Mouse (Mus musculus): ENCODE data around the gene Slc4a3. TPM values are rescaled to one million over a fixed set of nuclear protein-coding genes. Genes with fewer than 3 reads are reported as not detected.

Slc4a3 gene
- polyA plus RNA-seq, 2 experiments, result 21.5 to 101 TPM

DNA sequence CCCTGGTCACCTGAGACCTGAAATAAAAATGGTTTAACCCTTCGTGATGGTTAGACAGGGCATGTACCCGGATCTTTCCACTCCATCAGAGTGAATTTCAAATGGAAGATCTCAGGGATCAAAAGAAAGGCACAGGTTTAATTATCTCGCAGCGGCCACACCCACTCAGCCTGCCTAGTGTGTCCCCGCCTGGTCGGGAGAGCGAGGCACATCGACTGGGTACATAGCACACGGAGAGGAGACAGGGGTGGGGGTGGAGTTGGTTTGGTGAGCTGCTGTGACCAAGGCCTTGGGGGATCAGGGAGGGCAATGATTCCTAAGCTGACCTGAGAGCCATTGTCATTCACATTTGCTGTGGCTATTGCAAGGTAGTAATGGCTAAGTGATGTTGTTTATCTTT is 48.8 kb downstream of the Slc4a3 start:
- Histone ChIP-seq H3K27ac (replicated peaks; ENCODE audit: low read depth, low read length) (no peak overlapping the region), H3K9me3 (ENCODE audit: control insufficient read depth, low read length) (no peaks in the 10 kb centered on the region), H3K36me3 (ENCODE audit: control insufficient read depth, insufficient read depth, low read length) (no peaks in the 10 kb centered on the region), H3K9ac (ENCODE audit: low read depth, low read length, severe bottlenecking) (no peak overlapping the region), H3K27me3 (ENCODE audit: control insufficient read depth, insufficient read depth, low read length) (no peaks in the 10 kb centered on the region), H3K4me1 (ENCODE audit: control insufficient read depth, insufficient read depth, low read length) (no peaks in the 10 kb centered on the region), H3K4me3 (replicated peaks; ENCODE audit: low read length) (no peak overlapping the region), H3K4me2 (replicated peaks; ENCODE audit: low read depth, low read length, severe bottlenecking) (no peak overlapping the region)
- ATAC-seq (ENCODE audit: low FRiP score, low read depth) (no peak), DNase-seq (ENCODE audit: low spot score) (no peak)
- TF ChIP-seq POLR2A (IDR thresholded peaks at IDR 0.05; ENCODE audit: borderline replicate concordance, extremely low read depth, insufficient read depth, insufficient read length), result no peak
- WGBS, result 41% methylated on average over 9 of the region's 9 CpGs

DNA sequence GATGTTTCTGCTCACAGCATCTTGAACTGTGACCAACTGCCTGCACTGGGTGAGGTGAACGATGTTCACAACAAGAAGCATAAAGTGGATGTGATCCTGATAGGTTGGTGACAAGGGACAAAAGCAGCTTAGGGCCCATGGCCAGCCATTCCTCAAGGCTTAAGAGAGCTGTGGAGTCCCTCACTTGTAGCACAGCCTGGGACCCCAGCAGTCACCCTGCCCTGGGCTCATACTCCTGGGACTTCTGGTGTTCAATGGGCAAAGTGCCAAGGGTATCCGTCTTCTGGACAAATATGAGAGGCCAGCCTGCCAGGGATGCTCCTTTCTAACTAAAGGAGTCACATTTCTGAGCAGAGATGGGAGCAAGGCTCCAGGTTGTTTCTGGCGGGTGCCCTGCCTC is 49.9 kb downstream of the Slc4a3 start:
- Histone ChIP-seq H3K9me3 (ENCODE audit: control insufficient read depth, low read length) (no peaks in the 10 kb centered on the region), H3K27ac (replicated peaks; ENCODE audit: low read depth, low read length) (no peak overlapping the region), H3K27me3 (ENCODE audit: control insufficient read depth, insufficient read depth, low read length) (no peaks in the 10 kb centered on the region), H3K4me1 (ENCODE audit: control insufficient read depth, insufficient read depth, low read length) (no peaks in the 10 kb centered on the region), H3K9ac (ENCODE audit: low read depth, low read length, severe bottlenecking) (no peak overlapping the region), H3K36me3 (ENCODE audit: control insufficient read depth, insufficient read depth, low read length) (no peaks in the 10 kb centered on the region), H3K4me2 (replicated peaks; ENCODE audit: low read depth, low read length, severe bottlenecking) (no peak overlapping the region), H3K4me3 (replicated peaks; ENCODE audit: low read length) (no peak overlapping the region)
- DNase-seq (ENCODE audit: low spot score) (no peak), ATAC-seq (ENCODE audit: low FRiP score, low read depth) (no peak)
- no peak for TF ChIP-seq POLR2A (IDR thresholded peaks at IDR 0.05; ENCODE audit: borderline replicate concordance, extremely low read depth, insufficient read depth, insufficient read length)
- 71% methylated on average over 3 of the region's 3 CpGs for WGBS

DNA sequence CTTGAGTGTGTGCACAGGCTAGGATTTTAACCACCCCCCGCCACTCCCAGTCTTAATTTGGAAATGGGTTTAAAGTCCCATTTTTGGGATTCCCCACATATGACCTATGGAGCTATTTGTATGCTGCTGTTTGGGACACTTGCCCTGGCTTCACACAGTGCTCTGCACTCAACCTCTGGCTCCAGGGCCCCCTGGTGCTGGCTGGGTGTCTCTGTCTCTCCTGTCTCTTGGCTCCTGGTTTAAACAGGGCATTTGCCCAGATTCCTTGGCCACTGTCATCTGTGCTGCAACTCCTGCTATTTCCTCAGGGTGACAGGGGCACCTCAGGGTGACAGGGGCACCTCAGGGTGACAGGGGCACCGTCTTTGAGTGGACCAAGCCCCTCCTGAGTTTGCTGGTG is 50.8 kb downstream of the Slc4a3 start:
- ATAC-seq (ENCODE audit: low FRiP score, low read depth) (0 out of 2 replicates have a peak, but pooled peaks have one; percentile 16), DNase-seq (ENCODE audit: low spot score) (no peak)
- Histone ChIP-seq H3K36me3 (ENCODE audit: control insufficient read depth, insufficient read depth, low read length) (no peaks in the 10 kb centered on the region), H3K9ac (ENCODE audit: low read depth, low read length, severe bottlenecking) (no peak overlapping the region), H3K27ac (replicated peaks; ENCODE audit: low read depth, low read length) (no peak overlapping the region), H3K4me3 (replicated peaks; ENCODE audit: low read length) (no peak overlapping the region), H3K27me3 (ENCODE audit: control insufficient read depth, insufficient read depth, low read length) (no peaks in the 10 kb centered on the region), H3K4me1 (ENCODE audit: control insufficient read depth, insufficient read depth, low read length) (no peaks in the 10 kb centered on the region), H3K9me3 (ENCODE audit: control insufficient read depth, low read length) (no peaks in the 10 kb centered on the region), H3K4me2 (replicated peaks; ENCODE audit: low read depth, low read length, severe bottlenecking) (no peak overlapping the region)
- 100% methylated on average over 2 of the region's 2 CpGs for WGBS
- TF ChIP-seq POLR2A (IDR thresholded peaks at IDR 0.05; ENCODE audit: borderline replicate concordance, extremely low read depth, insufficient read depth, insufficient read length), result no peak

DNA sequence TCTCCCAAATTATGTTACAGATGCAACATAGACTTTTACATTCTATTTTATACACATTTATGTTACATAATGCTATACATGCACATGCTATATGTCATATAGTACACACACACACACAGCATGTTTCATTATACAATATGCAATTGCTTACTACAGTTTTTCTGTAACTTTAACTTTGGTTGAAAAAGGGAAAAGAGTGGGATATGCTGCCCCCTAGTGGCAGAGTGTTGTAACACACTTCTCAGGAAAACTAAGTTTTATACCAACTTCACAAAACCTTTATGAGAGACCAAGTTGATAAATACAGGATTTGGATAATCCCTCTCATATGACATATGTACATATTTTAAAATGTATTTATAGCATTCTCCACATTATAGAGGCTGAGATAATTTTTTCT is 51.6 kb downstream of the Slc4a3 start:
- H3K36me3 ChIP-seq (ENCODE audit: control insufficient read depth, insufficient read depth, low read length), result no peaks in the 10 kb centered on the region
- DNase-seq (ENCODE audit: low spot score) (peak; percentile 83), ATAC-seq (ENCODE audit: low FRiP score, low read depth) (peak; percentile 20; the same call in 1 of the 2 replicates)
- H3K27ac ChIP-seq (replicated peaks; ENCODE audit: low read depth, low read length), result no peak overlapping the region
- H3K4me1 ChIP-seq (ENCODE audit: control insufficient read depth, insufficient read depth, low read length), result no peaks in the 10 kb centered on the region
- no peak overlapping the region for H3K9ac ChIP-seq (ENCODE audit: low read depth, low read length, severe bottlenecking)
- no peak for TF ChIP-seq POLR2A (IDR thresholded peaks at IDR 0.05; ENCODE audit: borderline replicate concordance, extremely low read depth, insufficient read depth, insufficient read length)
- H3K9me3 ChIP-seq (ENCODE audit: control insufficient read depth, low read length), result no peaks in the 10 kb centered on the region
- H3K27me3 ChIP-seq (ENCODE audit: control insufficient read depth, insufficient read depth, low read length), result no peaks in the 10 kb centered on the region
- no peak overlapping the region for H3K4me2 ChIP-seq (replicated peaks; ENCODE audit: low read depth, low read length, severe bottlenecking)
- no peak overlapping the region for H3K4me3 ChIP-seq (replicated peaks; ENCODE audit: low read length)

DNA sequence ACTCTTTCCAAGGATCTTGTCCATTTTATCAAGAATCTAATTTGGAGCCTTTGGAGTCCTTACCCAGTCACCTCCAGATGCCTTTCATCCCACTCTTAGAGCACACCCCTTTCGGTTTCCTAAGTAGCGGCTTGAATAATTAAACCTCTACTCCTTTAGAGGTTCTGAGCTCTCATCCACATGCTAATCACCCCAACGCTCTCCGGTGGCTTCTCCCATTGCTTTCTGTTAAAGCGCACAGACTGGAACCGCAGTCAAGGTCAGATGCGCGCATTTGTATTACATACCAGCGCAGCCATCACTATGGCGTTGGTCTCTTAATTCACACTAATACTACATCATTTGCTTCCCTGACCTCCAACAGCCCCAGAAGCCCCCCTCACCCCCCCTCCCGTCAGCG is 55.7 kb downstream of the Slc4a3 start:
- Histone ChIP-seq H3K27me3 (ENCODE audit: control insufficient read depth, insufficient read depth, low read length) (no peaks in the 10 kb centered on the region), H3K4me1 (ENCODE audit: control insufficient read depth, insufficient read depth, low read length) (no peaks in the 10 kb centered on the region), H3K4me3 (replicated peaks; ENCODE audit: low read length) (no peak overlapping the region), H3K27ac (replicated peaks; ENCODE audit: low read depth, low read length) (no peak overlapping the region), H3K36me3 (ENCODE audit: control insufficient read depth, insufficient read depth, low read length) (no peaks in the 10 kb centered on the region), H3K9ac (ENCODE audit: low read depth, low read length, severe bottlenecking) (no peak overlapping the region), H3K4me2 (replicated peaks; ENCODE audit: low read depth, low read length, severe bottlenecking) (0 out of 2 replicates have a peak overlapping the region, but pooled peaks have one; percentile 5), H3K9me3 (ENCODE audit: control insufficient read depth, low read length) (no peaks in the 10 kb centered on the region)
- no peak for TF ChIP-seq POLR2A (IDR thresholded peaks at IDR 0.05; ENCODE audit: borderline replicate concordance, extremely low read depth, insufficient read depth, insufficient read length)
- no peak for ATAC-seq (ENCODE audit: low FRiP score, low read depth)
- DNase-seq (ENCODE audit: low spot score), result no peak
- WGBS, result 19% methylated on average over 12 of the region's 12 CpGs

DNA sequence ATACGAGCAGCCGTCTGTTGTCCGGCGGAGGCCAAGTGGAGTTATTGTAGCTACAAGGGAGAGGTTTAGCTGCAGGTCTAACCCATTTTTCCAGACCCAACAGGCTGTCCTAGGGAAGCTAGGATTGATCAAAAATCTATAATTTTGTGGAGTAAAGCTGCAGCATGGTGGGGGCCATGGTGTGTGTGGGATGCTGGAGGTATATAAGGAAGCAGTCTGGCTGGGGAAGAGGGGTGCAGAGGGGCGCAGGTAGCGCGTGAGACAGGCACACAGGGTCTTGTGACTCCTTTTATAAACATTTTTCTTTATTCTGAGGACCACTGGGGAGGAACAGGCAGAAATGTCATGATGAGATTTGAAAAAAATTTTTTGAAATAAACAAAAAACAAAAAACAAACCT is 57.5 kb downstream of the Slc4a3 start:
- no peak for TF ChIP-seq POLR2A (IDR thresholded peaks at IDR 0.05; ENCODE audit: borderline replicate concordance, extremely low read depth, insufficient read depth, insufficient read length)
- no peaks in the 10 kb centered on the region for H3K9me3 ChIP-seq (ENCODE audit: control insufficient read depth, low read length)
- DNase-seq (ENCODE audit: low spot score), result no peak
- peaks cover 2% of the 10 kb centered on the region for H3K4me1 ChIP-seq (ENCODE audit: control insufficient read depth, insufficient read depth, low read length)
- H3K36me3 ChIP-seq (ENCODE audit: control insufficient read depth, insufficient read depth, low read length), result no peaks in the 10 kb centered on the region
- H3K27ac ChIP-seq (replicated peaks; ENCODE audit: low read depth, low read length), result no peak overlapping the region
- H3K4me3 ChIP-seq (replicated peaks; ENCODE audit: low read length), result no peak overlapping the region
- WGBS, result 81% methylated on average over 7 of the region's 7 CpGs
- no peak overlapping the region for H3K4me2 ChIP-seq (replicated peaks; ENCODE audit: low read depth, low read length, severe bottlenecking)
- no peak overlapping the region for H3K9ac ChIP-seq (ENCODE audit: low read depth, low read length, severe bottlenecking)
- no peak for ATAC-seq (ENCODE audit: low FRiP score, low read depth)
- no peaks in the 10 kb centered on the region for H3K27me3 ChIP-seq (ENCODE audit: control insufficient read depth, insufficient read depth, low read length)

Measured in limb, embryonic 14.5 days (tissue).